Mouse (Mus musculus) embryo, embryonic 10 days (tissue): ENCODE results near the gene Cxcl16.
"Not testable (repeated sequence)": the region's sequence is repeated elsewhere in the genome, so short reads cannot be mapped to it uniquely, and the experiment has no call there.

Experiments
- DNase-seq: peaks from one replicate; pipeline ENCODE4 v3.0.0-alpha.2; 2015; ENCODE audit warnings: low spot score

Gene Cxcl16

DNA sequence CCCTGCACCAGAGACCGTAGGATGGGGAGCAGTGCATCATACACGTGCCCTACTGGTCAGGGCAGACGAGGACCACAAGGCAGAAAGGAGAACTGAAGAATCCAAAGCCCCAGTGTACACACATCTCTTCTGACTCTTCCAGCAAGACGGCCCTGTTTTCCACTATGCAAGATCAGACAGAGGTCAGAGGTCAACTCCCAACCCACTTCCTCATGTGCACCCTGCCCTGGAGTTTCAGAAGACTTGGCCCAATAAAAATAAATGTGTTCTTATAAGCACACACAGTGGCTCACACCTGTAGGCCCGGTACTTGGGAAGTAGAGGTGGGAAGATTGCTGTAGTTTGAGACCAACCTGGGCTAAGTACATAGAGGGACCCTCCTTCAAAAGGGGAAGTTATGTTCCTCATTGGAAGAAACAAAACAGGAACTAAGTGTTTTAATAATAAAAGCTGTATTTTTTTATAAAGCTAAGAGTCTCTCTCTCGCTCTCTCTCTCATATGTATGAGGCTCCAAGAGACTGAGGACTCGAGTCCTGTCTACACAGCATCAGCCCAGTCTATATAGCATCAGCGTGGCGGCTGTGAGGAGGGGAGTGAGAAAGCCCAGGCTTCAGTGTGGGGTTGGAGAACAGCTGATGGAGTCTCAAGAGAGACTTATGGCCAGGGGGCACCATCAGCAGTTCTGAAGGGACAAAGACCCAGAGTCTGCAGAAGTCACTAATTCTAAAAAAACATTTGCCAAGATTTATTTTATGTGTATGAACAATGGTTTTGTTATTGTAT is 6.3 kb downstream of the Cxcl16 start:
- no peak for DNase-seq

DNA sequence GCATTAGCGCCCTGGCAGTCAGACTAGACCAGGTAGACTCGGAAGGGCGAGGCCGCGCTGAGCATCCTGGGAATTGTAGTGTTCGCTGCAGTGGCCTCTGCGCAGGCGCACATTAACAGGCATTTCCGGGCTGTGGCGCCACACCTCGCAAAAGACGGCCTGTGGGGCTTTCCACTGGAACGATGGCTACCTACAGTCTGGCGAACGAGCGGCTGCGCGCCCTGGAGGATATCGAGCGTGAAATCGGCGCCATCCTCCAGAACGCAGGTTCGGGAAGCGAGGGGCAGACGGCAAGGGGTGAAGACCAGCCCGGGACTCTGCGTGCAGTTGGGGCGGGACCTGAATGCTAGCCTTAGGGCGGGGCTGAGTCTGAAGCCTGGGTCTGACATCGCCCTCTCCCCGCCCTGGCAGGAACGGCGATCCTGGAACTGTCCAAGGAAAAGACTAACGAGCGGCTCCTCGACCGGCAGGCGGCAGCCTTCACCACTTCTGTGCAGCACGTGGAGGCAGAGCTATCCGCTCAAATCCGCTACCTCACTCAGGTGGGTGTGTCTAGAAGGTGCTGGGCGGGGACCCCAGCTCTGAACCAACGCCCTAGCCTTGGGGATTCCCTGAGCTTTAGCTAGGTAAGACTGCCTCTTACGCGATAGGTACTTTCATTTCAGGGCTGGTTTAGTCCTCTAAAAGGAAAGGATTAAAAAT is 7.8 kb downstream of the Cxcl16 start, which contains the start of gene Med11:
TSS of gene Med11 (plus strand) at position 123 of the 702 bp plus-strand sequence.
- peak; percentile 99 for DNase-seq

GRCm38 (mm10) chr11:70450926-70451325 is 8.9 kb downstream of the Cxcl16 start:
- DNase-seq: no peak

DNA sequence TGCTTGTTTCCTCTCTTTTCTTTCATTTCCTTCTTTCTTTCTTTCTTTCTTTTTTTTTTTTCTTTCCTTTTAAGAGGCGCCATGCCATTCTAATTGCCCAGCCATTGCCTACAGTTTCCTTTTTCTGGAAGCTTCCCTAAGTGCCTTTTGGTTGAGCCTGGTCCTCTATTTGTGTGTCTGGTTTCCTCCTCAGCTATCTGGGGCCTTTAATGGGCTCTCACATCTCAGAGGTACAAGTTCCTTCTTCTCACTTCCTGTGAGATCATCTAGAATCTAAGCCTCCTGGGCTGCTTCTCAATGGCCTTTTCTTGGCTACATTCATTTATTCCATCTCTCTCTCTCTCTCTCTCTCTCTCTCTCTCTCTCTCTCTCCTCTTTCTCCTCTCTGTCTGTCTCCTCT is 12.4 kb downstream of the Cxcl16 start:
- no peak for DNase-seq

DNA sequence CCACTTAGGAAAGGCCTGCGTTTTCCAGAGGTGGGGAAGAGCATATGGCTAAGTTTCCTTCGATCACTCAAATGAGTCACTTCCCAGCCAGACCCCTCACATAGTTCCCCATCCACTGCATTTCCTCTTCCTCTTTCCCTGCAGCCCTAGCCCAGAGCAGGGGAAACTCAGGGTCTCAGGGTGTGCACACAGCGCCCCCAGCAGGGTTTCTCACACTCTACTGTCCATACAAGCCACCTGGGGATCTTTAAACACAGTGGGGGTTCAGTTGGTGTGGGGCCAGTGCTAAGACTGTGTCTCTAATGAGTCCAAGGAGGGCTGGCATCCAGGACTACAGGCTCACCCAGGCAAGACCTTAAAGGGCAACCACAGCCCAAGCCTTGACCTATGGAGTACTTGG is 13.0 kb downstream of the Cxcl16 start:
- DNase-seq: no peak

DNA sequence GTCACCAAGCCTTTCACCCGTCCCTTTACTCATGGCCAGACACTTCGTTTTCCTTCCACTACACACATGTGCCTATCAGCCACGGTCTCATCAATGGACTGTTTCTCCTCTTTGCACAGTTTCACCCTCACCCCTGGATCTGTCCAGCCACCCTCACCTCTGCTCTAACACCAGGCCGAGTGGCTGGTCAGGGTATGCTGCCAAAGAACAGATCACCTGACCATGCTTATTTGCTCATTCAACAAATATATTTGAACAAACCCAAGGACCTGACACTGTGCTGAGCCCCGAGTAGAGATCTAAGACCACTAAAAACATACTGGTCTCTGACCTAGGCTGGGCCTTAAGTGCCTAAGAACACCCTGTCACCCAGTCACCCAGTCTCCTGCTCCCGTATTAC is 15.1 kb downstream of the Cxcl16 start:
- DNase-seq: no peak

DNA sequence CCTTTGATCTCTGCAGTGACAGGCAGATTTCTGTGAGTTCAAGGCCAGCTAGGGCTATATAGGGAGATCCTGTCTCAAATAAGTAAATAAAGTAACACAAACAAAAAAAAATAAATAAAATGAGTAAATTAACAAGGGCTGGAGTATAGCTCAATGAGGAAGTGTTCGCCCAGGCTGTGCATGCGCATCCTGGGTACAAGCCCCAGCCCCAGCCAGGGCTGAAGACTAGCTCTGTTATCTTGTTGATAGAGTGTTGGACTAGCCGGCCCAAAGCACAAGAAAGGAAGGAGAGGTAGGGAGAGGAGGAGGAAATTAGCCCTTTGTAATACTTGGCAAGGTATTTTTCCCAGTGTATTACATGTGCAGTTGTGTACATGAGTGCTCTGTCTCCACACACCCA is 15.8 kb downstream of the Cxcl16 start:
- DNase-seq: no peak

GRCm38 (mm10) chr11:70441882-70442281 is 17.9 kb downstream of the Cxcl16 start:
- DNase-seq: no peak

DNA sequence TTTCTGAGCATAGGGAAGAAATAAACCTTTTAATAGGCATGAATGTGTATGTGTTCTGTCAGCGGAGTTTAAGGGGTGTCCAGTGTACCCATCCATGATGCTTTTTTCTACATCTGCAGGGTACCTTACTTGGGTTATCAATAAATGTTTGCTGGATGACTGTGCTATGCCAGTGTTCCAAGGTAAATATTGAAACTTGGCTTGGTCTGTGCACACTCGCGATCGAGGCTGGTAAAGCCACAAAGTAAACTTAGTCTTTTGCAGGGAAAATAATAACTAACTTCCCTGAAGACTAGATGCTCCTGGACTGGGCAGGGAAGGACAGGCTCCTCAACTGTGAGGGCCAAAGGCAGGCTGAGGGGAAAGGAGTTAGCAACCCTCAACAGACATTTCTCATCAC is 19.1 kb downstream of the Cxcl16 start:
- DNase-seq: no peak

DNA sequence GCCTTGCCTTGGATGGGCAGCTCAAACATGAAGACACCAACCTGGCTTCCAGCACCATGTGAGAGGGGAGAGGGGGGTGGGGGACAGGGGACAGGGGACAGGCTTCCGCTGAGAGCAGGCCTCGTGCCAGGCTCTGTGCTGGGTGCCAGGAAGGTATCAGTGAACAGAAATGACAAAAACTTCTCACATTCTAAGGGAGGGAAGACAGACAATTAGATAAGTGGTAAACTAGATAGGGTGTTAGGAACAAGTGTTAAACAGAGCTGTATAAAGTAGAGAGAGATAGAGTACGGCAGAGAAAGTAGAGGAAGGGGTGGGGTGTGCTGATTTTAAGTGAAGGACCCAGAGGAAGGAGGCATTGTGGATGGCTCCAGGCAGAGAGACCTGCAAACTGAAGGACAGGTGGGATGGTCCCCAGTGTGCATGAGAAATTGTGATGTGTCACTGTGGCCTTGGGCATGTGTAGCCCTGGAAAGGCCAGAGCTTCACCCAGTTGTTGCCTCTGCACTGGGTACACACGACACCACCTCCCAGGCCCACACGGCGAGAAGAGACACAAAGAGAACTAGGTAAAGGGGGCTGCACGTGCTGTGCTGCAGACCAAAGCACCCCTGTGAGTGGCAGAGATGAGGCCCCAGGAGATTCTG is 20.9 kb downstream of the Cxcl16 start:
- no peak for DNase-seq

DNA sequence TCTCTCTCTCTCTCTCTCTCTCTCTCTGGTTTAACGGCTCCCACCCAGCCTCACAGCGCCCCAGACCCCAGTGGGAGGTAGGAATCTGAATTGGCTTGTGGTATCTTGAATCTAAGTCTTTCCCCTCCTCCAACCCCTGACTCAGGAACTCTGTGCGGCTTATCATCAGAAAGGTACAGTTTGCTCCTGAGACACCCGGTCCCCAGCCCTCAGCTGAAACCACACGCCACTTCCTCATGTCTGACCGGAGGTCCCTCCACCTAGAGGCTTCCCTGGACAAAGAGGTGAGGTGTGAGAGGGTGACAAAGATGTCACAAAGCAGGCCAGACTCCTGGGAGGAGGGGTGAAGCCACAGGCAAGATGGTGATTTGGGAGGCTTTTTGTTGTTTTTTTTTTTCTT is 22.4 kb downstream of the Cxcl16 start:
- DNase-seq: no peak

DNA sequence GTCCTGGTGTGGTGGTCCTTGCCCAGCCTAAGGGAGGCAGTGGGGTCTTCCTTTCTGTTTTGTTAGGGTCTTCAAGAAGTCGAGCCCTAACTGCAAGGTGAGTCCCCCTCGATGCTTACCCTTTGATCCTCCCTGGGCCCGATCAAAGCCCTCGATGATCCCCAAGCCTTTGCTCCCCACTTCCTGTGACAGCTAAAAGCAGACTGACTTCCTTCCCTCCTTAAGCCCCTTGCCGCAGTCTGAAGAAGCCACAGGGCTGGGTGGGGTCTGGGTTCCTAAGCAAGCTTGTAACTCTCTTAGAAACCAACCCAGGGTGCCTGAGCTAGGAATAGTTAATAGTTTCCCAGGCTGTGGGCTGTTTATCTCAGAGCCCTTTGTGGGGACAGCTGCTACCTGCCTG is 24.3 kb downstream of the Cxcl16 start:
- no peak for DNase-seq

GRCm38 (mm10) chr11:70433951-70434350 is 25.8 kb downstream of the Cxcl16 start:
- no peak for DNase-seq

GRCm38 (mm10) chr11:70433569-70433943 is 26.2 kb downstream of the Cxcl16 start:
- DNase-seq: no peak

DNA sequence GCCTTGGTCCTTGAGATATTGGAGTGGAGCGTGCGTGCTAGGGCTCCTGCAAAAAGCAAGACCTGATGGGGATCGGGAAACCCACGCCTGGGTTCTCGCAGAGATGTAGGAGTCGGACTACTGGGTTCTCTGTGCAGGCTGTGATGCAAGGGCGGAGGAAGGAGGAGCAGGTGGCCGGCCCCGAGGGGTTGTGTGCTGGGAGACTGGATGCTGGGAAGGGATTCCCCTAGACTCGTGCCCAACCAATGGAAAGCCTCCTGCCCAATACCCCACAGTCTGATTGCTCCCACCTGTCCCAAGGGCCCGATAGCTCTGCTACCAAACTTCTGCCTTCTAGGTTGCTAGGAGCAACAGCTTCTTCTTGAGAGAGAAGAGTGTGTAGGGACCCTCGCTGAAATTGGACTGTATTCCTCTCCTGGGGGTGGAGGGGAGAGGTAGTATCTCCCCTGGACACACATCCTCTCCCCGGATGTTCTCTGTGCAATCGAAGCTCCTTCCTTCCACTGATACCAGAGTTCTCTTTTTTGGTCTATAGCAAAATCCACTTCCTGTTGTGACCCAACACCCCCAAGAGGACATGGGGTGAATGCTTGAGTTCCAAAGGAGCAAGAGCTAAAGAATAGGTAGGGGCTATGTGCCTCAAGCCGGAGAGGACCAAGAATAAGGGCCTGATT is 26.8 kb downstream of the Cxcl16 start:
- DNase-seq: peak; percentile 43

DNA sequence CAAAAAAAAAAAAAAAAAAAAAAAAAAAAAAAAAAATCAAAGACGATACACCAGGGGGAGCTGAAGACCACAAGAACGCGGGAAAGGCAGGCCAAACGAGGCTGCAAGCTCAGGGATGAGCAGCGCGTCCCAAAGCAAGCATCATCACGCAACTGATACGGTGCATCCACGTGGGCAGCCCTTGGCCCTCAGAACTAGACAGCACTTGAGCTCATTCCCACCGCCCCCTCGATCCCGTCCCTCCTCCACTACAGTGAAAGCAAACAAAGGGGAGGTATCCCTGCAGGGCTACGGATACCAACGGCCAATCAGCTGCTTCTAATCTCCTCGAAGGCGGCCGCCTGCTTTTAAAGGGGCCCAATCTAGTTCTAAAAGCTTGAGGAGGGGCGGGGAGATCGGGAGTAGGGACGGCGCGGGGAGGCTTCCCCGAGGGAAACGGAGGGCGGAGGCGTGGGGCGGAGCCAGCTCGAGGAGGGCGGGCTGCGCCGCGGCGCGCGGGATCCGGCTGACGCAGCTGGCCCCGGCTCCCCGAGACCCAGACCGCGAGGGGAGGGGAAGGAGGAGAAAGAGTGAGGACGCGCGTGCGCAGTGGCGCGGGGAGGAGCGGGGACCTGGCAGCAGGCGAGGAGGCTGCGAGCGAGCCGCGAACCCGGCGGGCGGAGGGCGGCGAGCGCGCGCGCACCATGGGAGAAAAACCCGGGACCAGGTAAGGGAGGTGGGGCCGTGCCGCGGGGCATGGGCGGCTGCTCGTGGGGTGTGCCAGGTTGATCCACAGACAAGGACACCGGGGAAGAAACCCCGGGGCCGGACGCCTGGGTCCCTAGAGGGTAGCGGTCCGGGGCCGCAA is 27.5 kb downstream of the Cxcl16 start, which contains the start of gene Arrb2:
TSS of gene Arrb2 (plus strand) at position 588 of the 847 bp plus-strand sequence.
- peak; percentile 99 for DNase-seq

- no peak for DNase-seq
Measured at GRCm38 (mm10) chr11:70431574-70431973, 28.2 kb downstream of the Cxcl16 start.

DNA sequence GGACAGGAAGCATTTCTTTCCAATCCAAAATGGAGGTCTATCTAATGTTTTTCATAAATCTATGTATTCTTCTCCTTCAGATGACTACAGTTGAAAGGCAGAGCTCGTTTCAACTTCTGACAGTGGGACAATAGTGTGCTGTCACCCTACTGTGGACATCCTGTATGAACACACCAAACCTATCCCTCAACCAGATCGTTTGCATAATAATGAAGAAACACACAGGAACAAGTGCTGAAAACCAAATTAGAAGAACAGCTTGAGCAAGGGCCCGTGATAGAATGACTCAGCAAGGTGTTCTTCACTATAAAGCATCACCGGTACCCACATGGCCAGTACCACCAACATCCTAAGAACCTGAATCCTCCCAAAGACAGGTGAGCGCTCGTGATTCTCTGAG is 33.2 kb downstream of the Cxcl16 start:
- DNase-seq: not testable (repeated sequence)

GRCm38 (mm10) chr11:70419486-70419885 is 40.3 kb downstream of the Cxcl16 start:
- no peak for DNase-seq

DNA sequence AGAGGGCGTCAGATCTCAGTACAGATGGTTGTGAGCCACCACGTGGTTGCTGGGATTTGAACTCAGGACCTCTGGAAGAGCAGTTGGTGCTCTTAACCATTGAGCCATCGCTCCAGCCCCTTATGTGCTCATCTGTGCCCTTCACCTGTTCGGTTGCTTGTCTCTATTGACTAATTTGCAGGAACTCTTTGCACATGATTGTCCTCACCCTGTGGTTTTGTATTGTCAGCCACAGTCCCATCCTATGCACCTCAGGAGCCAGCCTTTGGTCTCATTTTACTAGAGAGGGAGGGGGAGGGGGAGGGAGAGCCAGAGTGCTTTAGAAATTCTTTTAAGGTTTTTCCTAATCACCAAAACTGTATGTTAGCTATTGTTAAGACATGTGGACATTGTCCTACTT is 41.6 kb downstream of the Cxcl16 start:
- no peak for DNase-seq

GRCm38 (mm10) chr11:70413961-70414360 is 45.8 kb downstream of the Cxcl16 start:
- peak; percentile 86 for DNase-seq
